Mouse (Mus musculus) regulatory T cell (primary cell): Measurements from ENCODE around the gene Cyld.
"Not testable (repeated sequence)": the region's sequence is repeated elsewhere in the genome, so short reads cannot be mapped to it uniquely, and the experiment has no call there.

Experiments
- in situ Hi-C: fragments of 300-600 bp; cut with MboI, MseI; formaldehyde crosslinking; loops from one replicate; pipeline ENCODE4 v1.15.1; 2025; ENCODE audit warnings: high pct_unique_total_duplicates

The Cyld gene

DNA sequence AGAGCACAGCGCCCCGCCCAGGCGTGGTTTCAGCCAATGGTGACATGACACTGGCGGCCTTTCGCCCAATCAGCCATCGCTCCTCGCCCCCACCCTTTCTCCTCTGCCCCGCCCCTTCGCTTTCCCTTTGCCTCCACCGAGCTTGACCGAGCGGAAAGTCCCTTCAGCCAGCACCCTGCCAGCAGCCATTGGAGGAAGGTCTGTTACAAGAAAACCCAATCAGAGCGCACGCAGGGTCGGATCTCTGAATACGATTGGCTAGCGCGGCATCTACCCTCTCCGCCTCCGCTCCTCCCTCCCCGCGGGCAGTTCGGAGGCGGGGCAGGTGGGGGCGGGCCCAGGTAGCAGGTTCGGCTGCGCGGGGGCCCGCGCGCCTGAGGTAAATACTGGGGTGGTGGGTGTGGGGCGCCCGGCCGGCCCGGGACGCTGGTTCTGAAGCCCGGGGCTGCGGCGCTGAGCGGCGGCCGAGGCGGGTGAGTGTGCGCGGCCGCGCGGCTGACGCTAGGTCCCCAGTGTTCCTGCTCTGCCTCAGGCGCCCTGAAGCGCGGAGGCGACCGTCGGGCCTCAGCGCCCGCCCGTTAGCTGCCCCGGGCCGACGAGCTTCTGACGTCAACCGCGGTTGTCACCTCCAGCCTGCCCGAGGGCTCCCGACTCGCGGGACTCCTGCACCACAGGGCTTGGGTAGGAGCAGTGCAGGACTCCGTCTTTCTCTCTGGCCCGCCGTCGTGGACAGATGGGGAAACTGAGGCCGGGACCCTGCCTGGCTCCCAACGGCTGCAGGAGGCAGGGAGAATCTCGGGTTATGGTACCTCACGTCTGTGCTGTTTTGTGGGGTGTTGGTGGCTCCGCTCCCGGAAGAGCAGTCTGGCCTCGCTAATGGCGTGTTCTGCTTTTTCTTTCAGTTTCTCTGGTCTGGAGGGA, at the start of gene Cyld:
Cyld (plus strand) TSS at position 308 of the 921 bp plus-strand sequence.
- in situ Hi-C loops: loop anchor here (5.0 kb wide), 2 partner anchors 60 to 335 kb away; partner anchors contain the start of genes Brd7 and Snx20

- in situ Hi-C loops: no loop called here
Measured at GRCm38 (mm10) chr8:88648322-88648721, 48.5 kb upstream of the Cyld start.

DNA sequence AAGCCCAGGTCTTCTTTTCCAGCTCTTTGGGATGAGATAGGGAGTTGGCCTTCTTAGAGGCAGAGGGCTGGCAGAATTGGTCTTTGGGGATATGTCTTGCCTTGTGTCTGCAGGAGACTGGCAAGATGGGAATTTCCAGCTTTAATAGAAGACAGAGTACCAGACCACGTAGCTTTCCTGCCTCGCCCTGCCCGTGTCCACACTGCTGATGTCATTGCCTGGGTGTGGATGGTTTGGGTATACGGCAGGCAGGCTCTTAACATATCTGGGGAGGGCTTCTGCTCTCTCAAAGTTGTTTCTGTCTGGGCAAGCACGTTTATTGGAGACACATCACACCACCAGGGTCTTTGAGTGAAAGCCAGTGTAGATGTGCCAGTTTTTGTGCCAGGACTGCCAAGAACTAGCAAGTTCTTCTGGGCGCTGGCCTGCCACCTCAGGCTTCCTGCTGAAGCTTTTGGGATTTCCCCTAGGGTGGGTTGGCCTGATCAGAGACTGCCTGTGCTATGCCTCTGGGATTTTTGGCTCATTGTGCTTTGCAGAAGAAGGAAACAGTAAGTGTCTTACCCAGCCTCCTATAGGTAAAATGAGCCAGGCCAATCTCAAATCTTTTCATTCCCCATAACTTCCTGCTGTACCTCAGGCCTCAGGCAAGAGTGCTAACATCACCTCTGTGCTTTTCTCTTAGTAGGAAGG, 46.7 kb upstream of the Cyld start:
- in situ Hi-C loops: no loop called here

DNA sequence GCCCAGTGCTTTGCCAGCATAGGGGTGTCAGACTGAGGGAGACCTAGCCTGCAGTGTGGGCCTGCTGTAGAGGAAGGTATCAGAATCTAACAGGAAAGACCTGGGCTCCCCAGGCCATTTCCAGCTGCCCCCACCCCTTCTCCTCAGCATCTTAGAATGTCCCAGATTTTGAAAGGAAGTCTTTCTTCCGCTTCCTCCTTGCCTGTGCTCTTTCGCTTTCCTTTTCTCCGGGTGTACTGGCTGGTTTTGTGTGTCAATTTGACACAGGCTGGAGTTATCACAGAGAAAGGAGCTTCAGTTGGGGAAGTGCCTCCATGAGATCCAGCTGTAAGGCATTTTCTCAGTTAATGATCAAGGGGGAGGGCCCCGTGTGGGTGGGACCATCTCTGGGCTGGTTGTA, 45.7 kb upstream of the Cyld start:
- in situ Hi-C loops: not testable (repeated sequence)

DNA sequence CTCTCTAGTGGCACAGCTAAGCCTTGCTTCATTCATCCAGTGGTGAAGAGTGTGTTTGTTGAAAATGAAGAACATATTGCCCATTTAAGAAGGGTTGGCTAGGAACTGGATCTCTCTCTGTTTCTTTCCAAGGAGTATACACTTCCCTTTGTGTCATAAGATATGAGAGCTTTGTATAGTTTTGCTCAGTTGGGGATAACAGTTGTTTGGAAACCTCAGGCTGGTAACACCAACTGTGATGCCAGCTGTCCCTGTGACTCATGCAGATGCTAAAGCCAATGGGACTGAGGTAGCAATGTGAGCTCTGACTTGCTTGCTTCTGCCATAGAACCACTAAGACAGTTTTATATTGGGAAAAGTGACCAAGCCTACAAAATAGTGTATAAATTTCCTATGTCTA, 41.5 kb upstream of the Cyld start:
- in situ Hi-C loops: no loop called here

DNA sequence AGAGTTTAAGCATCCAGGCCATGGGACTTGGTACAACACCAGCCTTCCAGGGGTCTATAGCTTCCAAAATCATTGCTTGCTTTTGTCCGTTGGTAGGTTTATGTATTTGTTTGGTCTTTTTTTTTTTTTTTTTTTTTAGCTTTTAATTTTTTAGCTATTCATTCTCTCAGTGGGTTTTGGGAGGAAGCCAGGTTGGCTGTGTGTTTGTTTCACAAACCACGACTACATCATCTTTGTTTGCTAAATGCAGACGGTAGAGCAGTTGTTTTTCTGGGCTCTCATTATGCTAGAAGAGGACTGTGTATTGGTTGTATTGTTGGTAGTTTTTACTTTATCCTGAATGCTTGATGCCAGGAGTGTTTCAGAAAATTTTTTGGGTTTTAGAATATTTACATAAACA, 37.0 kb upstream of the Cyld start:
- in situ Hi-C loops: no loop called here

- in situ Hi-C loops: no loop called here
Measured at GRCm38 (mm10) chr8:88662401-88662821, 34.4 kb upstream of the Cyld start.

- in situ Hi-C loops: no loop called here
Measured at GRCm38 (mm10) chr8:88664121-88664520, 32.7 kb upstream of the Cyld start.

GRCm38 (mm10) chr8:88664947-88665346, 31.9 kb upstream of the Cyld start:
- in situ Hi-C loops: no loop called here

DNA sequence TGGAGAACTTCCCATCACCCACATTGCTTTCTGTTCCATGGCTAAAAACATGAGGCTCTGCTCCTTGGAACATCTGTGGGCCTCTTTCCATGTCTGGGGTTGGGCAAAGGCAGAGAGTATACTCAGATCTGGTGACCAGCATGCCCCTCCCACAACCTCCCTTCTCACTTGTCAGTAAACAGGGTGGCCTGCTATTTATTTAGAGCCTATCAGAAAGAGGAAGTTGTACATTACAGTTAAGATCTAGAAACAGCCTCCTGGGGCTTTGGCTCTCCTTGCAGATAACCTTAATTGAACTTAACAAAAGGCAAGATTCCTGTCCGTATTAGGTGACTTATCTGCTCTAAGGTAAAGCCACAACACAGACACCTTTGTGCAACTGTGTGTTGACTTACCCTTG, 30.4 kb upstream of the Cyld start:
- in situ Hi-C loops: no loop called here

GRCm38 (mm10) chr8:88668400-88669086, 28.3 kb upstream of the Cyld start:
- in situ Hi-C loops: no loop called here

DNA sequence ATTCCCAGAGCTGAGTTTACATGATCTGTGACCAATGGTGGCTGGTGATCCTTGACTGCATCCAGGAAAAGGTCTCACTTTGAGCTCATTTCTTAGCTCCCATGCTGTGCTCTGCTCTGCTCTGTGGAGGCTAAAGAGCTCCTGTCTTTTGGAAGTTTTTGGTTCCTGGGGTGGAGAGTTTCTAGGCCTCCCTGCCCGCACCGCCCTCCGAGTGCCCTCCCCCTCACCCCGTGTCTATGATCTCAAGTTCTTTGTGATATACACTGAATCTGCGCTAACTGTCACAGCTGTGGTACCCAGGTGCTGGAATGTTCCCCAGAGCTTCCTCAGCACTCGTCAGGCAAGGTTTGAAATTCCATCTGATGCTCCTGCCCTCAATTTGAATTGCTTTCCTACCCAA, 26.0 kb upstream of the Cyld start:
- in situ Hi-C loops: no loop called here

DNA sequence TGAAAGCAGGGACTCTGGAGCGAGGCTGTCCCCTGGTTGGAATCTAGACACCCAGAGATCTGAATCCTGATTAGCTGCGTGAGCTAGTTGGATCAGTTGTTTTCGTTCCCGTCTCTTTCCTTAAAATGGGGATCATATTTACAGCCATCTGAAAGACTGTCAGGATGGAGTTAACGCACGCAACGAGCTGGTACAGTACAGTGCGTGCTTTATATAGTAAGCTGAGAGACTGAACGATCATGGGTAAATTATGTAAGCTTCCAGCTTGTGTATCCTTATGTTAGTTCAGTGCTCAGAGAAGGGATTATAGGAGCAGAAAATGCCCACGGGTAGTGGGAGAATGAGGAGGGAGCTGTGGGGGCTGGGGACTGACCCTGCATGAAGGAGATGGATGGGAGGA, 25.3 kb upstream of the Cyld start:
- in situ Hi-C loops: no loop called here

DNA sequence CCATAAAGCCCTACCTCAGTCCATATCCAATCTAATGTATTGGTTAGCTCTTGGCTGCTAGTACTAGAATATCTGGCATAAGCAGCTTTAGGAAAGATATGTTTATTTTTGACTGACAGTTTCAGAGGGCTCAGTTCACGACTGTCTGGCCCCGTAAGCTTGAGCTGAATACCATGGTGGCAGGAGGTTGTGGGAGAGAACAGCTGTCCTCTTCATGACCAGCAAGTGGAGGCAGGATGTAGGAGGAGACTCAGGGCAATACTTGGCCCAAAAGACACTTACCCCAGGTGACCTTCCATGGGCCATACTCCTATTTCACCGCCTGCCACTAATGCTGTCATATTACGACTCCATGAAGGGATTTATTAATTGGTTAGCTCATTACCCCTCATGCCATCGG, 23.0 kb upstream of the Cyld start:
- in situ Hi-C loops: no loop called here

DNA sequence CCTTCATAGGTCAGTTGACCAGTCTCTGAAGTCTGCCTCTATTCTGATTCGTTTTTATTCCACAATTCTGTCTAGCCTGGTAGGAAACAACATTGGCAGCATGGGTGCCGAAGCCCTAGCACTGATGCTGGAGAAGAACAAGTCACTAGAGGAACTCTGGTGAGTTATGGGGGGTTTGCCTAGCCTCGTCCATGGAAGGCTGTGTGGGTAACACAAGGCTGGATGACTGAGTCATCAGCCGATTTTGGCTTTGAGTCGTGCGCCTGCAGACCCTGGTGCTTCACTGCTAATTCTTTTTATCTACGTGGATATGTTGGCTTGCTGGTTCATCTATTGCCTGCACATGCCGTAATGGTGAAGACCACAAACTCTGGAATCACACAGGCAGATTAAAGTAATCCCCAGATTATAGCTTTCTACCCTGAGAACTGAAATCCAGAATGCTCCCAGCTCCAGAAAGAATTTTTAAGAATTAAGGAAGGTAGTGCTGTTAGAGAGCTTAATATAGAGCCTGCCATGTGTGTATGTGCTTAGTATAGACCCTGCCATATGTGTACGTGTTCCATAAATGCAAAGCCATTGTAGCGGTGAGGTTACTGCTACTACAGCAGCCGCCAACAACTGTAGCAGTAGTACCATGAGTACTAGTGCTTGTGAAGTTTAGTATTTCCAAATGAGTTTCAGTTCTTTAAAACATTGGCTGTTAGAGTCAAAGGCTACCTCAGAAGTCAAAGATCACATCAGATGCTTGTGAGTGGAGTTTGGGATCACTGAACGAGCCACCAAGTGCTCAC, 21.3 kb upstream of the Cyld start:
- in situ Hi-C loops: no loop called here

- in situ Hi-C loops: no loop called here
Measured at GRCm38 (mm10) chr8:88677071-88677470, 19.8 kb upstream of the Cyld start.

DNA sequence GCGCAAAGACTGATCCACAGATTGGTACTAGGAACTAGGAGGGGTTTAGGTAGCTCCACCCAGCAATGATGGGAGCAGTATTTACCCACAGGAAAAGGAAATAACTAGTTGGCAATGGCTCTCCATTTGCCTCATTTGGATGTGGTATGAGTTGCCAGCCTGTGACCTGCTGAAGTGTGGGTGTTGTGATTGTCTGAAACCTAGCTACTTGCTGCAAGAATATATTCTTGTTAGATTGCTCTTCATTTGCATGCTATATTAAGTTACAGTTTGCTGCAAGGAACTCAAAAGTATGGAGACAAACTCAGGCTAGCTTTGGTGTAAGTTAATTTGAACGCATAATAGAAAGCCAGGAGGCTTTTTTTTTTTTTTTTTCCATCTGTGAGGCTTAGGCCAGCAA, 16.3 kb upstream of the Cyld start:
- in situ Hi-C loops: no loop called here

GRCm38 (mm10) chr8:88681046-88681445, 15.8 kb upstream of the Cyld start:
- in situ Hi-C loops: no loop called here

GRCm38 (mm10) chr8:88683656-88684289, 13.1 kb upstream of the Cyld start:
- in situ Hi-C loops: no loop called here

DNA sequence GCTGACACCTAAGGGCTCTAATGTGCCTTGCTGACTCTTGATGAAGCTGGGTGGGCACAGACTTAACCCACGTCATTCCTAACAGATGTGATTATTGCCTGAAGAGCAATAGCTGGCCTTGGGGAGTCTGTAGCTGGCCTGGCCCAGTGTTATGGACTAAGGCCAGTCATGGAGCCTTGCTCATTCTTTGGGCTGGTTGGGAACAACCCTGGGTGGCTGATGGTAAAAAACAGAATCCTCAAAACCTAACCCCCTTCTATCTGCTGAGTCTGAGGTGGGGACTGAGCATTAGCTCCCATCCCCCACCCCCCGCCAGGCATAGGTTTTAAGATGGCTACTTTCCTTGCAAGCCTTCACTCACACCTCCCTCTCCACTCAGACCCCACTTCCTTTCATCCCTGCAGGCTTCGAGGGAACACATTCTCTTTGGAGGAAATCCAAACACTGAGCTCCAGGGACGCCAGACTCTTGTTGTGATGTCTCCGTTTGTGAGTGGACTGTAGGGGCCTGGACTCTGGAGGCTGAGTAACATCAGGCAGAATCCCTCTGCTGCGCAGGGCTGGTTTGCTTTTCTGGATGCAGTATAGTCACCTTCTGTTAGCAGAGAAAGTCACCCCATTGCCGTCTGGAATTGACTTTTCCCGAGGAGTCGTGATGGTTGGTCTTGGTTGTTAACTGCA, 10.5 kb upstream of the Cyld start:
- in situ Hi-C loops: no loop called here

GRCm38 (mm10) chr8:88686906-88687235, 10.0 kb upstream of the Cyld start:
- in situ Hi-C loops: no loop called here
